Mouse (Mus musculus) heart, postnatal 25 days (tissue): ENCODE data around the gene Zfp933. TPM values are rescaled to one million over a fixed set of nuclear protein-coding genes. Genes with fewer than 3 reads are reported as not detected.
A peak's percentile ranks its signal among the peaks of the same experiment; 100 is the strongest.
"Not testable (repeated sequence)": the region's sequence is repeated elsewhere in the genome, so short reads cannot be mapped to it uniquely, and the experiment has no call there.

ENCODE experiments used
- DNase-seq: peaks from one replicate; pipeline ENCODE4 v3.0.0; 2022; ENCODE audit warnings: low spot score
- intact Hi-C: fragments of 180-260 bp; cut with DNase I; formaldehyde crosslinking; loops from one replicate; pipeline ENCODE4 v1.15.1; 2025
- total RNA-seq, 2 experiments: library from RNA; stranded (reverse); gene quantifications; 2 replicates each; pipeline ENCODE4 v1.2.3; 2021

Gene Zfp933
- total RNA-seq, 2 experiments from 2014 or later: 11.4 to 11.8 TPM

DNA sequence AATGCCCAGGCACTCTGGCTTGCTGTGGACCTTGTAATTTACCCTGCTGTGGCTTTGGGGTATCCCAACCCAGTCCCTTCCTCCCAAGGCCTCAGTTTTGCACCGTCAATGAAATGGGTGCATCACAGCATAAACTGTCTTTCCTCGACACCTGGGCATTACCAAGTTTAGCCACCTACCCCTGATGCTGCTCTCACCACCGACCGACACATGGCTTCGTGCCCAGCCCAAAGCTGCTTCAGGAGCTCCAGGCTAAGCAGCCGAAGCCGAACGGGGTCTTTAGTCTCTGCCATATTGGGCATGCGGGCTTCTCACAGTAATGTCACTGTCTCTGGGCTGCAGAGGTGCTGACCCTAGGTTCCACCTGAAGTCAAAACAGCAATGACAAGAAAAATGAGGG is 17.9 kb upstream of the Zfp933 start:
- DNase-seq: no peak
- intact Hi-C loops: loop anchor here (2.0 to 5.0 kb wide), 2 partner anchors 17 to 71 kb away; partner anchors contain the start of genes Plod1 and Zfp933

DNA sequence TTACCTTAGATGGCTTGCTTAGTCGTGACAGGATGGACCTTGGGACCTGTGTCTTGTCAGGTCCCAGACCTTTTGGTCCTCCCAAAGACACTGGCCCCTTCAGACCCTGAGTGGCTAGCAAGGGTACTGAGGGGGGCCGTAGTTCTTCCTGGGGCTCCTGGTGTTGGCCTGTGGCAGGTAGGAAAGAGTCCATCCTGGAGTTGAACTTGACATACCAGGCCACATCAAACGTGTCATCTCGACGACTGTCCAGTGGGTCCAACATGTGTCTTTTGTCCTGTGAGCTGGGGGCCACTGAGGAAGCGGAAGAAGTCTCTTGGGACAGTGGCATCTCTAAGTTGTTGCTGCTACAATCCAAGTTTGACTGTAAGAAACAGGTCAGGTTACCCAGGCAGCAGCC is 17.5 kb upstream of the Zfp933 start:
- DNase-seq: no peak
- intact Hi-C loops: loop anchor here (2.0 to 5.0 kb wide), 2 partner anchors 17 to 72 kb away; partner anchors contain the start of genes Plod1 and Zfp933

DNA sequence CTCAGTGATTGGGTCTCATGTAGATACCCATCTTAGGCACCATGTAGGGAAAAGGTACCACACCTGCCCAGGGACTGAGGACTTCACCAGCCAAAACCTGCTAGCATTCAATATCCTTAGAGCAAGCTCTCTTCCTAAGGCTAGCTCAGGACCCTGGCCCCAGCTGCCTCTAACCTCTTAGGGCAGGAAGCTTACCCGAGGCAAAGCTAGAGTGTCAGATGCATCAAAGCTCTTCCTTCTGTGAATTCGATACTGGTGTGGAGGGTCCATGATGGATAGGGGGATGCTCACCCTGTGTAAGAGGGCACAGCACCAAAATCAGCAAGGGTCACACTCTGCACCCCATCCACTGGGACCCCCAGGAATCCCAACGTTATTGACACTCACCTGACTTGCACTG is 13.9 kb upstream of the Zfp933 start:
- no peak for DNase-seq
- intact Hi-C loops: no loop called here

DNA sequence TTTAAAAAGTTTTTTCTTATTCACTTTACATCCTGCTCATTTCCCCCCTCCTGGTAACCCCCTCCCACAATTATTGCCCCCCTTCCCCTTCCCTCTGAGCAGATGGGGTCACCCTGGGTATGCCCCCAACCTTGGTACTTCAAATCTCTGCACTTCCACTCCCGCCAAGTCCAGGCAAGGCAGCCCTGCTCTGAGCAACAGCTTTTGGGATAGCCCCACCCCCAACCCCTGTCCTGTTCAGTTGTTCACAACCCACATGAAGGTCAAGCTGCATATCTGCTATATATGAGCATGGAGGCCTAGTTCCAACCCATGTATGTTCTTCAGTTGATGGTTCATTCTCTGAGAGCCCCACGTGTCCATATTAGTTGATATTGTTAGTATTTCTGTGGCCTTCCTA is 2.6 kb upstream of the Zfp933 start:
- intact Hi-C loops: no loop called here
- DNase-seq: no peak

GRCm38 (mm10) chr4:147848584-147848991 is 422 bp upstream of the Zfp933 start:
- DNase-seq: no peak
- intact Hi-C loops: loop anchor here (2.0 kb wide), 2 partner anchors 18 to 56 kb away; partner anchors contain the start of gene Mfn2

DNA sequence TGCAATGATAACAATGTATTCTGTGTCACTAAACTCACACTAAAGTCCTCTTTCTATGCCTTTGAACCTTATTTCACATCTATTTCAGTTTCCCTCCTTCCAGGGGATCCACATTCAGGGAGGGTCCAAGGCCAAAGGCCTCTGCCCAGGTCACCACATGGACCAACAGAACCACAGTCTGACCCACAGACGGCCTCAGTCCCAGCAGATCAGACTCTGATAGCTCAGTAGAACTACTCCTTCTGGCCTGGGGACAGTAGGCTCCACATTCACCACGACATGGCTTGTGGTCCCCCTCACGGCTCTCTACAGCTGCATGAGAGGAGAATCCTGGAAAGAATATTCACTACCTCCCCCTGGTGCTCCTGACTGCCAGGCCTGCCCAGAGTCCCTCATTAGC is 5.3 kb downstream of the Zfp933 start:
- DNase-seq: no peak
- intact Hi-C loops: no loop called here

DNA sequence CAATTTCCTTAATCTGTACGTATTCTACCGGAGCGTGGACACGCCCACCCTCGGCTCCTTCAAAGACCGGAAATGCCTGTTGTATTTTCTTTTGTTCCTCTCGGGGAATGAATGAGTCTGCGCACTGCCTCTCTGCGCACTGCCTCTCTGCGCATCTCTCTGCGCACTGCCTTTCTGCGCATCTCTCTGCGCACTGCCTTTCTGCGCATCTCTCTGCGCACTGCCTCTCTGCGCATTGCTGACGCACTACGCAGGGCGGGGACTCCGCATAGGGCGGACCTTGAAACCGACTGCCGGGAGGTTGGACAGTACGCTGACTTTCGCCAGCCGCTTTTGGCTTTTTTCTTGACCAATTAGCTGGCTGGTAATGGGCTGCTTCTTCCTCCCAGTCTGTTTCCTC is 8.9 kb downstream of the Zfp933 start:
- DNase-seq: peak; percentile 50

DNA sequence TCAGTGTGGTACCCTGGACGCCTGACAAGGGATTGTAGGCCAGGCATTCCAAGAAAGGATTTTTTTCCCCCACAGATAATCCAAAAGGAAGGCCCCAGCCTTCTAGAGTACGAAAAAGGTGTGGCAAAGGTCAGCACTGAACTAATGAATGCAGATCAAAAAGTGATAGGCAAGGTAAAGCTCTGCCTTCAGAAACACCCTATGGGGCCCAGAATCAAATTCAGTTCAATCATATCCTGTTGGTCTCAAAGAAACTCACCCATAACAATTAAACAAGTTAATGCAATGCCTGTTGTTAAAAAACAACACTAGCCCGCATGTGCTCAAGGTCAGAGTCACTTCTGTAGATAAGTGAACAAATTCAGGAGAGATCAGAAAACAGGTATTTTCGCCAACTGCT is 23.8 kb downstream of the Zfp933 start:
- no peak for DNase-seq
- intact Hi-C loops: no loop called here

More for the DNA sequence above, 8.9 kb downstream of the Zfp933 start:
- intact Hi-C loops: not testable (repeated sequence)

GRCm38 (mm10) chr4:147821414-147821813 is 26.8 kb downstream of the Zfp933 start:
- intact Hi-C loops, DNase-seq: not testable (repeated sequence)

DNA sequence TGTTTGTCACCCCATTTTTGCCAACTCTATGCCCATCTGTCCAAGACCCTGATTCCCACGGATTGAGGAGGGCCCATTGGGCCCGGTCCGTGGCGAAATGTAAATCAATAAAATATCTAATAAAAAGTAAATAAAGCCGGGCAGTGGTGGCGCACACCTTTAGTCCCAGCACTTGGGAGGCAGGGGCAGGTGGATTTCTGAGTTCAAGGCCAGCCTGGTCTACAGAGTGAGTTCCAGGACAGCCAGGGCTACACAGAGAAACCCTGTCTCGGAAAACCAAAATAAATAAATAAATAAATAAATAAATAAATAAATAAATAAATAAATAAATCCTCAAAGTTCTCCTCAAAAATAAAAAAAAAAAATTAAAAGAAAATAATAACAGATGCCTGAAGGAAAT is 28.5 kb downstream of the Zfp933 start:
- intact Hi-C loops: not testable (repeated sequence)

DNA sequence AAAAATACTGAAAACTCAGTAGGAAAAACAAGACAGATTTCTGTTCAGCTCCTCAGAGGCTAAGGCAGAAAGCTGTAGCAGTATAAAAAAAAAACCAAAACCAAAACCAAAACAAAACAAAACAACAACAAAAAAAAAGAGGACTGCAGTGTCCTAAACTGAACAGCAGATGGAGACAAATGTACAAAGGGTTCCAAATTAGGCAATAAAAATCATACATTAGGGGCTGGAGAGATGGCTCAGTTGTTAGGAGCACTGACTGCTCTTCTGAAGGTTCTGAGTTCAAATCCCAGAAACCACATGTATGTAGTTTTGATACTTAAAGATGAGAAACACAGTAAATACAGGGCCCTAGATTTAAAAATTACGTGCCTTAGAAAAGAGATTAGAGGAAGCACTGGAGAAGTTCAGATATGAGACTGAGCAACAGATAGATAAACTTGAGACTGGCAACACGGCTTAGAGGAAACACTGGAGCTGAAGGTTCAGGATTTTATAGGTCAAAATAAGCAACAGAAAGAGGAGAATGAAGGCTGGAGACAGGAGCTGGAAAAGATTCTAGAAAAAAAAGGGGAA is 33.5 kb downstream of the Zfp933 start:
- DNase-seq: no peak
- intact Hi-C loops: no loop called here

More for the DNA sequence above, 28.5 kb downstream of the Zfp933 start:
- not testable (repeated sequence) for DNase-seq

GRCm38 (mm10) chr4:147813249-147813765 is 34.9 kb downstream of the Zfp933 start:
- DNase-seq: no peak
- intact Hi-C loops: no loop called here

DNA sequence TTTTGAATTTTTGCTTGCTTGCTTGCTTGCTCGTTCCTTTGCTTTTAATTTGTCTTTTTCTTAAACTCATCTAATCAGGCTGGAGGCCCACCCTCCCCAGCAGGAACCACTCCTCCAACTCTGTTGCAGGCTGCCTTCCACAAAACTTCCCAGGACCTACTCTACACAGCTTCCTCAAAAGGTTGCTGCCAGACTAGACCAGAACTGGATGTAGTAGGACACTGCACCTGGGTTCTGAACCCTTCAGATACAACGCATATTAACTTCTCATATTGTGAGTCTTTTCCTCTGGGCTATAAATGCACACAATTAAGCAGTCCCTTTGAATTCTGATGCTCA is 38.2 kb downstream of the Zfp933 start:
- DNase-seq, intact Hi-C loops: not testable (repeated sequence)

DNA sequence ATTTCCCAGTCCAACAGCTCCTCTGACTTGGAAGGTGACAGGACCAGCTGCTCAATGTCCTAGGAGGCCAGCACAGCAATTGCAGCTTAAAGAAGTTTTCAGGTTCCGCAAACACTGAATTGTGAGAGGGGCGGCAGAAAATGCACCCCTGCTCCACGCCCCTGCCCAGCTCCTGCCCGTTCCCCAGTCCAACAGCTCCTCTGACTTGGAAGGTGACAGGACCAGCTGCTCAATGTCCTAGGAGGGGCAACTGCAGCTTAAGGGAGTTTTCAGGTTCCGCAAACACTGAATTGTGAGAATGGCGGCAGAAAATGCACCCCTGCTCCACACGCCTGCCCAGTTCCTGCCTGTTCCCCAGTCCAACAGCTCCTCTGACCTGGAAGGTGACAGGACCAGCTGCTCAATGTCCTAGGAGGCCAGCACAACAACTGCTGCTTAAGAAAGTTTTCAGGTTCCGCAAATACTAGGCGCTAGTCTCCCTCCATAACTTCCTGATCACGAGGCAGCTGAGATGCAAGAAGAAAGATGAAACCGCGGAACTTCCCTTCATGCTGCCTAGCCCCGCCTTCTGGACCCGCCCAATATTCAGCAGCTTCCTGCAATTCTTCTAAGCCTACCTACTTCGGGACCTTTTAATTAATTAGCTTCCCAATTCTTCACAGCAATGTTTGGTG is 38.7 kb downstream of the Zfp933 start, which contains the start of gene Zfp984:
Gene Zfp984 (minus strand): TSS at position 497 of the 674 bp plus-strand sequence.
- intact Hi-C loops, DNase-seq: not testable (repeated sequence)

DNA sequence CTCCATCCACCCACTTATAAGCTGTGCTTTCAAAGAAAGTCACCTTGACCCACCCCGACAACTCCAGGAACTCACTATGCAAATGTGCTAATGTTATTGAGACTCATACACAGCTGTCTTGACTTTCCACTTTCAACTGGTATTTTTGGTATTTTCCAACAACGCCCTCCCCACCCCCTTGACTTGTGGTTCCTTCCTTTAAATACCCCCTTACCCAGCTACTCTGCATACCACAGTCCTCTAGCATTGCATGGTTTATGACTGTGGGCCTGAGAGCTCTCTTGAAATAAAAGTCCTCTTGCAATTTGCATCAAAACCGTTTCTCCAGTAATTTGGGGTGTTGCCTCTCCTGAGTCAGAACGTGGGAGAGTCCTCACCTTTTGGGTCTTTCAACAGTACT is 39.7 kb downstream of the Zfp933 start:
- DNase-seq, intact Hi-C loops: not testable (repeated sequence)

DNA sequence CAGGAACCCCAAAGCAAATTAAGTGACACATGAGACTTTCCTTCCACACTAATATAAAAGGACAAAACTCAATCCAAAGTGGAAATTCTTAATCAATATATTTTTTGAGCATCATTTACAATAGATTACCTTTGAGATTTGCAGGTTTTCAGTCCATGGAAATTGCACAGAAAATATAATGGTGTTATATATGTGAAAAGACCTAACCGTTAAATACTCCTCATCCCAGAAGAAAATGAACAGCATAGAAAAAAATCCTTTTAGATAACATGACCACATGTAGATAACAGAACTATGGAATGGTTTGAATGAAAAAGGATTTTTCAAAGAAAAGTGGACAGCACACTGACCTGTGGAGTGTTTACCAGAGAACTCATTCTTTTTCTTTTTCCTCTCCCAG is 52.9 kb downstream of the Zfp933 start:
- intact Hi-C loops, DNase-seq: not testable (repeated sequence)

DNA sequence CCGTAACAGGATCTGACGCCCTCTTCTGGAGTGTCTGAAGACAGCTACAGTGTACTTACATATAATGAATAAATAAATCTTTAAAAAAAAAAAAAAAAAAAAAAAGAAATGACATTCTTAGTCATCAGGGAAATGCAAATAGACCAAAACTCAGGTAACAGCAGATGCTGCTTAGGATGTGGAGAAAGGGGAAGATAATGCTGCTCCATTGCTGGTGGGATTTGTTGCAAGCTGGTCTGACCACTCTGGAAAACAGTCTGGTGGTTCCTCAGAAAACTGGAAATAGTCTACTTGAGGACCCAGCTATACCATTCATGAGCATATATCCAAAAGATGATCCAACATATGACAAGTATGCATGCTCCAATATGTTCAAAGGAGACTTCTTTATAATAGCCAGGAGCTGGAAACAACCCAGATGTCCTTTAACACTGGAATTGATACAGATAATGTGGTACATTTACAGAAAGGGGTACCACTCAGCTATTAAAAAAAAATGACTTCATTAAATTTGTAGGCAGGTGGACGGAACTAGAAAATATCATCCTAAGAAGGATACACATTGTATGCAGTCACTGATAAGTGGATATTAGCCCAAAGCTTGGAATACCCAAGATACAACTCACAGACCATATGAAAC is 54.0 kb downstream of the Zfp933 start:
- DNase-seq, intact Hi-C loops: not testable (repeated sequence)

DNA sequence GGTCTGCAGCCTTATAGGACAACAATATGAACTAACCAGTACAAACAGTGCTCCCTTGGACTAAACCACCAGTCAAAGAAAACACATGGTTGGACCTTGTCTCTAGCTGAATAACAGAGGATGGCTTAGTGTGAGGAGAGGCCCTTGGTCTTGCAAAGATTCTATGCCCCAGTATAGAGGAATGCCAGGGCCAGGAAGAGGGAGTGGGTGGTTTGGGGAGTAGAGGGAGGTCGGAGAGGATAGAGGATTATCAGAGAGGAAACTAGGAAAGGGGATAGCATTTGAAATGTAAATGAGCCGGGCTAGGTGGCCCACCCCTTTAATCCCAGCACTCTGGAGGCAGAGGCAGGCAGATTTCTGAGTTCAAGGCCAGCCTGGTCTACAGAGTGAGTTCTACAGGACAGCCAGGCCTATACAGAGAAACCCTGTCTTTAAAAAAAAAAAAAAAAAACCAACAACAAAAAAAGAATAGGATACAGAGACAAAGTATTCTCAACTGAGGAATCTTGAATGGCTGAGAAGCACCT is 54.7 kb downstream of the Zfp933 start:
- intact Hi-C loops, DNase-seq: not testable (repeated sequence)

DNA sequence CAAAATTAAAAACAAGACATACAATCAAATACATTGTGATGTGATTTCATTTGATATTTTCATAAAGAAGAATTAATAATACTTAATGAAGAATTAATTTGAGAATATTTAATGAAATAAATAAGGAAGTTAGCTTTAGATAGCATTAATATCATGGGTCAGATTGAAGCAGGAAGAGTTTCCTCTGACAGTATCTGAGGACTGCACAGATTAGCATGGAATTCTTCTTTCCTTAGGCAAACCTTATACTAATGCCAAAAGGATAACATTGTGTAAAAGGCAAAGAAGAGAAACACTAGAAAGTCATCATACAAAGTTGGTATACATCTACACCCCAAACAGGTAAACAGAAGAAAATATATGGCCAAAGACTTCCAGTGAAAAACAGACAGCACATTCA is 56.4 kb downstream of the Zfp933 start:
- DNase-seq, intact Hi-C loops: not testable (repeated sequence)
